Comparison of ENCODE assay signal across 9 mouse cellular contexts in genomic region chr5:119671124-119671801, GRCm38 (mm10). TPM values are rescaled to one million over a fixed set of nuclear protein-coding genes. Genes with fewer than 3 reads are reported as not detected.
A peak's percentile ranks its signal among the peaks of the same experiment; 100 is the strongest.
DNase-seq lines count a peak whose midpoint lies in the region; ATAC-seq lines count a peak whose summit lies in the region.
"Had no signal": no experiment of that assay in that cellular context is flagged by ENCODE, and none has a peak within 500 bp of the region (broad histone marks: within the 10 kb centered on the region; RNA-seq: fewer than 3 reads in every experiment).

No protein-coding gene starts in this region.

- H3K27me3 ChIP-seq in kidney, embryonic 14.5 days (ENCODE audit: control insufficient read depth, insufficient read depth, low read length) = peaks cover 63% of the 10 kb centered on the region
- H3K27me3 ChIP-seq in embryonic facial prominence, embryonic 10.5 days (replicated peaks; ENCODE audit: low read depth, poor library complexity, severe bottlenecking) = peaks cover 99% of the 10 kb centered on the region
- H3K27me3 ChIP-seq in liver, embryonic 15.5 days = peaks cover 99% of the 10 kb centered on the region
- H3K27me3 ChIP-seq in stomach, embryonic 15.5 days (replicated peaks) = peaks cover 47% of the 10 kb centered on the region

- peaks cover 6% of the 10 kb centered on the region; the same call in 1 of the 2 replicates for H3K36me3 ChIP-seq in kidney, embryonic 14.5 days (ENCODE audit: control insufficient read depth, insufficient read depth, low read length)
- H3K36me3 ChIP-seq in embryonic facial prominence, embryonic 10.5 days (replicated peaks) = peaks cover 10% of the 10 kb centered on the region; the same call in 1 of the 2 replicates
- H3K36me3 ChIP-seq in liver, embryonic 15.5 days (replicated peaks) = no peaks in the 10 kb centered on the region
- no peaks in the 10 kb centered on the region; the same call in 1 of the 2 replicates for H3K36me3 ChIP-seq in stomach, embryonic 15.5 days

- peak overlapping the region; percentile 64 for H3K4me2 ChIP-seq in kidney, embryonic 14.5 days (replicated peaks; ENCODE audit: low read depth, low read length)
- peak overlapping the region; percentile 59 for H3K4me2 ChIP-seq in liver, embryonic 15.5 days
- H3K4me2 ChIP-seq in stomach, embryonic 15.5 days = peak overlapping the region; percentile 86

- H3K4me3 ChIP-seq in kidney, embryonic 14.5 days (ENCODE audit: low read length) = peak overlapping the region; percentile 63
- H3K4me3 ChIP-seq in embryonic facial prominence, embryonic 10.5 days = peak overlapping the region; percentile 69
- H3K4me3 ChIP-seq in liver, embryonic 15.5 days (replicated peaks) = peak overlapping the region; percentile 48
- H3K4me3 ChIP-seq in stomach, embryonic 15.5 days (replicated peaks) = peak overlapping the region; percentile 49

- H3K4me1 ChIP-seq in kidney, embryonic 14.5 days (ENCODE audit: control insufficient read depth, insufficient read depth, low read length) = peaks cover 18% of the 10 kb centered on the region
- peaks cover 63% of the 10 kb centered on the region for H3K4me1 ChIP-seq in embryonic facial prominence, embryonic 10.5 days
- peaks cover 16% of the 10 kb centered on the region for H3K4me1 ChIP-seq in liver, embryonic 15.5 days (replicated peaks)
- peaks cover 28% of the 10 kb centered on the region for H3K4me1 ChIP-seq in stomach, embryonic 15.5 days

- H3K27ac ChIP-seq in kidney, embryonic 14.5 days (ENCODE audit: low read depth, low read length) = peak overlapping the region; percentile 97
- H3K27ac ChIP-seq in embryonic facial prominence, embryonic 10.5 days (replicated peaks) = peak overlapping the region; percentile 93
- H3K27ac ChIP-seq in liver, embryonic 15.5 days (replicated peaks) = 0 out of 2 replicates have a peak overlapping the region, but pooled peaks have one; percentile 24
- peak overlapping the region; percentile 94 for H3K27ac ChIP-seq in stomach, embryonic 15.5 days

- intact Hi-C loops in heart, postnatal 10 days (cut with DNase I) = loop anchor here (2.0 to 10.0 kb wide), 5 partner anchors 14 to 1106 kb away; partner anchors contain the start of gene Med13l

- no peak for DNase-seq in kidney, postnatal 36 days
- peak; percentile 73 for DNase-seq in embryonic facial prominence, embryonic 10.5 days (ENCODE audit: low spot score)
- peak; percentile 49 for DNase-seq in heart, postnatal 10 days
- DNase-seq in layer of hippocampus, adult 9-11 months = no peak

- no peaks in the 10 kb centered on the region for H3K9me3 ChIP-seq in kidney, embryonic 14.5 days (ENCODE audit: control insufficient read depth, low read length)
- H3K9me3 ChIP-seq in embryonic facial prominence, embryonic 10.5 days = no peaks in the 10 kb centered on the region
- no peaks in the 10 kb centered on the region for H3K9me3 ChIP-seq in liver, embryonic 15.5 days (replicated peaks)
- no peaks in the 10 kb centered on the region for H3K9me3 ChIP-seq in stomach, embryonic 15.5 days

- no peak for ATAC-seq in kidney, embryonic 14.5 days (ENCODE audit: low FRiP score, low TSS enrichment)
- no peak for ATAC-seq in liver, embryonic 15.5 days (ENCODE audit: insufficient read depth)
- ATAC-seq in stomach, embryonic 15.5 days (ENCODE audit: insufficient read depth, low FRiP score, low read depth) = no peak
- ATAC-seq in monocyte, adult 5-6 weeks (replicated peaks; ENCODE audit: insufficient number of reproducible peaks, low FRiP score, low TSS enrichment, poor library complexity, severe bottlenecking) = no peak
- ATAC-seq: Patski had no signal

- H3K9ac ChIP-seq in kidney, embryonic 14.5 days (ENCODE audit: low read depth, low read length) = peak overlapping the region; percentile 92
- no peak overlapping the region for H3K9ac ChIP-seq in liver, embryonic 15.5 days
- peak overlapping the region; percentile 33; the same call in 1 of the 2 replicates for H3K9ac ChIP-seq in stomach, embryonic 15.5 days

- WGBS in kidney, embryonic 14.5 days = under 1% methylated on average over 40 of the region's 40 CpGs
- WGBS in embryonic facial prominence, embryonic 10.5 days = under 1% methylated on average over 40 of the region's 40 CpGs
- WGBS in liver, embryonic 15.5 days (ENCODE audit: insufficient replicate concordance) = 2% methylated on average over 40 of the region's 40 CpGs
- under 1% methylated on average over 40 of the region's 40 CpGs for WGBS in stomach, embryonic 15.5 days

RNA-seq across cellular contexts. Expression of gene Tbx3, which starts 0.8 kb away (rescaled TPM):
- polyA plus RNA-seq in kidney, embryonic 14.5 days (2014; fragmentation: Nextera tagmentation; extraction: Ambion mirVana) = 31.7 and 53.3 TPM in 2 replicates
- polyA plus RNA-seq in embryonic facial prominence, embryonic 10.5 days (2016; fragmentation: Nextera tagmentation; extraction: Ambion mirVana) = 58.3 and 64.8 TPM in 2 replicates
- 10 to 100 TPM; 18.8 to 20.4 TPM for total RNA-seq in heart, postnatal 10 days (2021)
- polyA plus RNA-seq in liver, embryonic 15.5 days (2015; fragmentation: Nextera tagmentation; extraction: Ambion mirVana) = 2.6 and 2.8 TPM in 2 replicates
- 21.4 and 21.9 TPM in 2 replicates for polyA plus RNA-seq in stomach, embryonic 15.5 days (2015; fragmentation: Nextera tagmentation; extraction: Ambion mirVana)
- total RNA-seq in monocyte, adult 5-6 weeks (2017) = not detected in 3 replicates
- polyA plus RNA-seq: Patski had no signal

Comparison
In these comparisons a context has a peak if more than half of its experiments do, and no peak if none do; other contexts are left out.
1. H3K27ac ChIP-seq: peak in every context shown above with its lines; median percentile 97 in kidney, embryonic 14.5 days; 94 in stomach, embryonic 15.5 days; 93 in embryonic facial prominence, embryonic 10.5 days; 24 in liver, embryonic 15.5 days.
2. DNase-seq: peak in embryonic facial prominence, embryonic 10.5 days (single experiment) and heart, postnatal 10 days (2 of 2); none in kidney, postnatal 36 days (0 of 2) and layer of hippocampus, adult 9-11 months (single experiment).
3. Peak in every context shown above with its lines, with median percentiles within 50 percentile points of each other: H3K4me2 ChIP-seq and H3K4me3 ChIP-seq.